Mouse (Mus musculus): ENCODE measurements around the gene Rchy1. TPM values are rescaled to one million over a fixed set of nuclear protein-coding genes. Genes with fewer than 3 reads are reported as not detected.

Gene Rchy1
- total and polyA plus RNA-seq, 3 experiments, result 24.8 to 74.4 (median 26.9) TPM

DNA sequence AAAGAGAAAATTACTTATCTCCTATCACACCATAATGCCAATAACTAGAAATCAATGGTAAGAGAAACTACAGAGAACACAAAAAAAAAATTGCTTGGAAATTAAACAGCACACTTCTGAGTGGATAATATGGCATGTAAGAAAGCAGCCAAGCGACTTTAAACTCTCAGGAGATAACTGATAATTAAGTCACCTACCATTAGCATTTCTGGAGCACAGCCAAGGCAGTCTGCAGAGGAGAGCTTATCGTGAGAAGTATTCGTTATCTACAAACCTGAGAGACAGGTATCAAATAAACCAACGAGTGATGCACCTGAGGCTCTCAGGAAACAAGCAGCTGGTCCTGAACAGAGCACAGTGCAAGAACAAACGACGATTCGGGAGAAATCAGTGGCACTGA is 48.9 kb upstream of the Rchy1 start:
- Histone ChIP-seq H3K9ac (ENCODE audit: control insufficient read depth, low read depth, low read length, poor library complexity, severe bottlenecking) (no peak overlapping the region), H3K79me2 (ENCODE audit: control insufficient read depth, insufficient read depth, low read length, poor library complexity) (no peaks in the 10 kb centered on the region), H3K4me1 (ENCODE audit: control insufficient read depth in 1 of 2, insufficient read depth in 2 of 2, low read length in 2 of 2) (peaks cover 0 to 3% of the 10 kb centered on the region in 2 experiments; a peak in 1 of 4 replicates), H3K4me3 (ENCODE audit: control insufficient read depth in 1 of 2, insufficient read depth in 1 of 2, low read depth in 2 of 2, low read length in 2 of 2) (no peak overlapping the region), H3K36me3 (ENCODE audit: control insufficient read depth in 1 of 2, insufficient read depth in 2 of 2, low read length in 2 of 2) (peaks cover 0 to 6% of the 10 kb centered on the region in 2 experiments; a peak in 2 of 4 replicates), H3K27me3 (ENCODE audit: control insufficient read depth in 1 of 2, insufficient read depth in 2 of 2, low read length in 2 of 2) (no peaks in the 10 kb centered on the region; a peak in 1 of 4 replicates), H3K9me3 (replicated peaks; ENCODE audit: insufficient read depth, low read length) (no peaks in the 10 kb centered on the region), H3K27ac (ENCODE audit: control insufficient read depth, low read depth, low read length) (no peak overlapping the region)
- peak; percentile 24 for DNase-seq (ENCODE audit: low read depth, low spot score)
- TF ChIP-seq GATA1 (IDR thresholded peaks at IDR 0.05; ENCODE audit: low read depth, low read length), result peak; percentile 65
- TF ChIP-seq CHD2 (IDR thresholded peaks at IDR 0.05; ENCODE audit: low read length), result no peak
- TF ChIP-seq POLR2AphosphoS2 (IDR thresholded peaks at IDR 0.05; ENCODE audit: low read length), result no peak
- TF ChIP-seq TBP (IDR thresholded peaks at IDR 0.05; ENCODE audit: low read depth, low read length), result no peak
- no peak for TF ChIP-seq NRF1 (IDR thresholded peaks at IDR 0.05; ENCODE audit: insufficient read depth, low read depth, low read length, poor library complexity, severe bottlenecking)
- no peak for TF ChIP-seq POLR2AphosphoS5 (IDR thresholded peaks at IDR 0.05; ENCODE audit: borderline replicate concordance, low read depth, low read length)
- no peak for TF ChIP-seq E2F4 (IDR thresholded peaks at IDR 0.05; ENCODE audit: borderline replicate concordance, low read depth, low read length)

DNA sequence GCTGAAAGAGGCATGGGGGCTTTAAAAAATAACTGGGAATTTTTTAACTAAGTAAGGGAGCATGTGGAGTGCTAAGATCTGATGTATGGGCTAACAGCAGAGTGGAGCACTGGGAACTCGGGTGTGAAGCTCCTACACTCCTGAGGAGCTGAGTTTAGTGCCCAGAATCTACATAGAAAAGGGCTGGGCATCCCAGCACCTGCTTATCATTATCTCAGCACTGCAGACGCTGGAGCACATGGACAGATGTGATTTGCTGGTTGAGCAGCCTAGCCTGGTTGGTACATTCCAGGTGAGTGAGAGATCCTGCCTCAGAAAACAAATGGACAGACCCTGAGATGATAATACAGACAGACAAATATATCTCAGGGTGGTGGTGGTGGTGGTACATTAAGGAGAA is 47.0 kb upstream of the Rchy1 start:
- no peak overlapping the region for H3K27ac ChIP-seq (ENCODE audit: control insufficient read depth, low read depth, low read length)
- DNase-seq (ENCODE audit: low read depth, low spot score), result no peak
- no peak overlapping the region for H3K9ac ChIP-seq (ENCODE audit: control insufficient read depth, low read depth, low read length, poor library complexity, severe bottlenecking)
- H3K9me3 ChIP-seq (replicated peaks; ENCODE audit: insufficient read depth, low read length), result no peaks in the 10 kb centered on the region
- H3K36me3 ChIP-seq (ENCODE audit: control insufficient read depth in 1 of 2, insufficient read depth in 2 of 2, low read length in 2 of 2), result peaks cover 0 to 6% of the 10 kb centered on the region in 2 experiments; a peak in 2 of 4 replicates
- TF ChIP-seq MAX (IDR thresholded peaks at IDR 0.05; ENCODE audit: low read length) (peak; percentile 59), TAL1 (IDR thresholded peaks at IDR 0.05; ENCODE audit: low read length) (peak; percentile 47), GATA1 (IDR thresholded peaks at IDR 0.05; ENCODE audit: low read depth, low read length) (0 out of 2 replicates have a peak, but pooled peaks have one; percentile 28), MAZ (IDR thresholded peaks at IDR 0.05; ENCODE audit: low read depth, low read length) (no peak), HCFC1 (IDR thresholded peaks at IDR 0.05; ENCODE audit: low read depth, low read length) (no peak), BHLHE40 (IDR thresholded peaks at IDR 0.05; ENCODE audit: borderline replicate concordance, low read depth, low read length) (peak; percentile 87), RAD21 (IDR thresholded peaks at IDR 0.05; ENCODE audit: low read depth, low read length) (no peak), POLR2AphosphoS2 (IDR thresholded peaks at IDR 0.05; ENCODE audit: low read length) (no peak)
- H3K27me3 ChIP-seq (ENCODE audit: control insufficient read depth in 1 of 2, insufficient read depth in 2 of 2, low read length in 2 of 2), result no peaks in the 10 kb centered on the region; a peak in 1 of 4 replicates
- peaks cover 0 to 3% of the 10 kb centered on the region in 2 experiments; a peak in 1 of 4 replicates for H3K4me1 ChIP-seq (ENCODE audit: control insufficient read depth in 1 of 2, insufficient read depth in 2 of 2, low read length in 2 of 2)
- no peaks in the 10 kb centered on the region for H3K79me2 ChIP-seq (ENCODE audit: control insufficient read depth, insufficient read depth, low read length, poor library complexity)
- no peak overlapping the region for H3K4me3 ChIP-seq (ENCODE audit: control insufficient read depth in 1 of 2, insufficient read depth in 1 of 2, low read depth in 2 of 2, low read length in 2 of 2)

DNA sequence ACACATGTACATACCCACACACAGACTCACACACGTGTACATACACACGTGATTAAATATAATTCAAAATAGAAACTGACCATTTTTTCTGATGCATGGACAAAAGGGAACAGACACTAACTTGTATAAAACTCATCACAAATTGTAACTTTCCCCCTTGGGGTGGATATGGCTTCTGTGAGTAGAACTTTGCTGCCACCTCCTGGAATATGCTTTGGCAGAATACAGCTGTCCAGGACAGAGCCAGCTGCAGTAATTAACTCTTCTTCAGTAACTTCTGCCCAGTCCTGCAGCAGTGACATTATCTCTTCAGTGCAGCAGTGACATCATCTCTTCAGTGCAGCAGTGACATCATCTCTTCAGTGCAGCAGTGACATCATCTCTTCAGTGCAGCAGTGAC is 40.1 kb upstream of the Rchy1 start:
- peak; percentile 56 for DNase-seq (ENCODE audit: low read depth, low spot score)
- TF ChIP-seq EP300 (IDR thresholded peaks at IDR 0.05; ENCODE audit: low read depth in 1 of 2, low read length in 2 of 2), result no peak
- no peak for TF ChIP-seq GATA1 (IDR thresholded peaks at IDR 0.05; ENCODE audit: low read depth, low read length)
- TF ChIP-seq ZC3H11A (IDR thresholded peaks at IDR 0.05; ENCODE audit: low read depth, low read length), result peak; percentile 69
- TF ChIP-seq ELF1 (IDR thresholded peaks at IDR 0.05; ENCODE audit: low read depth, low read length), result no peak
- no peak for TF ChIP-seq HCFC1 (IDR thresholded peaks at IDR 0.05; ENCODE audit: low read depth, low read length)
- no peak for TF ChIP-seq MXI1 (IDR thresholded peaks at IDR 0.05; ENCODE audit: low read depth, low read length)
- no peak for TF ChIP-seq TCF12 (IDR thresholded peaks at IDR 0.05; ENCODE audit: low read depth, low read length)
- peak; percentile 74 for TF ChIP-seq RAD21 (IDR thresholded peaks at IDR 0.05; ENCODE audit: low read depth, low read length)
- TF ChIP-seq USF2 (IDR thresholded peaks at IDR 0.05; ENCODE audit: borderline replicate concordance in 1 of 2, insufficient read depth in 1 of 2, low read depth in 1 of 2, low read length in 2 of 2), result no peak
- no peak for TF ChIP-seq TBP (IDR thresholded peaks at IDR 0.05; ENCODE audit: low read depth, low read length)
- no peak for TF ChIP-seq POLR2AphosphoS2 (IDR thresholded peaks at IDR 0.05; ENCODE audit: low read length)
- peak; percentile 9 to 62 (median 38); a peak in 3 of 6 replicates for TF ChIP-seq CTCF (IDR thresholded peaks at IDR 0.05 in 2 of 3, conservative IDR thresholded peaks at IDR 0.05 in 1 of 3; ENCODE audit: control insufficient read depth in 1 of 3, insufficient read depth in 1 of 3, low read depth in 2 of 3, low read length in 3 of 3, poor library complexity in 1 of 3, severe bottlenecking in 1 of 3)
- TF ChIP-seq SMC3 (IDR thresholded peaks at IDR 0.05; ENCODE audit: low read depth, low read length), result peak; percentile 65
- no peak for TF ChIP-seq CHD1 (IDR thresholded peaks at IDR 0.05; ENCODE audit: low read depth, low read length)
- TF ChIP-seq ETS1 (IDR thresholded peaks at IDR 0.05; ENCODE audit: low read depth, low read length), result peak; percentile 69; the same call in 1 of the 2 replicates
- no peak for TF ChIP-seq POLR2A (IDR thresholded peaks at IDR 0.05; ENCODE audit: control insufficient read depth in 1 of 2, insufficient read depth in 1 of 2, low read depth in 1 of 2, low read length in 2 of 2, poor library complexity in 1 of 2)
- H3K36me3 ChIP-seq (ENCODE audit: control insufficient read depth in 1 of 2, insufficient read depth in 2 of 2, low read length in 2 of 2), result peaks cover 0 to 5% of the 10 kb centered on the region in 2 experiments; a peak in 2 of 4 replicates
- no peak overlapping the region for H3K9ac ChIP-seq (ENCODE audit: control insufficient read depth, low read depth, low read length, poor library complexity, severe bottlenecking)
- H3K27me3 ChIP-seq (ENCODE audit: control insufficient read depth in 1 of 2, insufficient read depth in 2 of 2, low read length in 2 of 2), result no peaks in the 10 kb centered on the region; a peak in 1 of 4 replicates
- no peaks in the 10 kb centered on the region for H3K9me3 ChIP-seq (replicated peaks; ENCODE audit: insufficient read depth, low read length)
- peaks cover 0 to 10% of the 10 kb centered on the region in 2 experiments; a peak in 2 of 4 replicates for H3K4me1 ChIP-seq (ENCODE audit: control insufficient read depth in 1 of 2, insufficient read depth in 2 of 2, low read length in 2 of 2)
- H3K79me2 ChIP-seq (ENCODE audit: control insufficient read depth, insufficient read depth, low read length, poor library complexity), result no peaks in the 10 kb centered on the region
- no peak overlapping the region for H3K4me3 ChIP-seq (ENCODE audit: control insufficient read depth in 1 of 2, insufficient read depth in 1 of 2, low read depth in 2 of 2, low read length in 2 of 2)
- H3K27ac ChIP-seq (ENCODE audit: control insufficient read depth, low read depth, low read length), result no peak overlapping the region

All from MEL (cell line).